Mouse (Mus musculus) MEL (cell line): Measurements from ENCODE around the gene Opa1. TPM values are rescaled to one million over a fixed set of nuclear protein-coding genes. Genes with fewer than 3 reads are reported as not detected.

Experiments used
- DNase-seq: peaks from one replicate; pipeline ENCODE4 v3.0.0; 2011; ENCODE audit warnings: low read depth, low spot score
- H3K27ac ChIP-seq: 2 replicates; pipeline ENCODE4 v1.5.1; 2012; ENCODE audit warnings: low read depth, mild to moderate bottlenecking, control low read depth, low read length, moderate library complexity; ENCODE audit not compliant: control insufficient read depth
- H3K27me3 ChIP-seq, 2 experiments: fragments of 150-350 bp in 1 of 2; sonication (generic) in 1 of 2; 2 replicates each; pipeline ENCODE4 v1.6.1; 2012; ENCODE audit warnings: low read length in 2 of 2, mild to moderate bottlenecking in 2 of 2, improper control_type of control experiment in 1 of 2, moderate library complexity in 1 of 2; ENCODE audit not compliant: insufficient read depth in 2 of 2, control insufficient read depth in 1 of 2
- H3K36me3 ChIP-seq, 2 experiments: 2 replicates each; pipeline ENCODE4 v1.6.1; 2012 to 2014; ENCODE audit warnings: low read length in 2 of 2, improper control_type of control experiment in 1 of 2, inconsistent platforms in 1 of 2, mild to moderate bottlenecking in 1 of 2; ENCODE audit not compliant: insufficient read depth in 2 of 2, control insufficient read depth in 1 of 2
- H3K4me1 ChIP-seq, 2 experiments: fragments of 150-350 bp in 1 of 2; sonication (generic) in 1 of 2; 2 replicates each; pipeline ENCODE4 v1.6.1; 2012; ENCODE audit warnings: low read length in 2 of 2, improper control_type of control experiment in 1 of 2, mild to moderate bottlenecking in 1 of 2; ENCODE audit not compliant: insufficient read depth in 2 of 2, control insufficient read depth in 1 of 2
- H3K4me3 ChIP-seq, 2 experiments: fragments of 150-350 bp in 1 of 2; sonication (generic) in 1 of 2; 2 replicates each; pipeline ENCODE4 v1.5.1; 2012; ENCODE audit warnings: low read depth in 2 of 2, low read length in 2 of 2, mild to moderate bottlenecking in 2 of 2, moderate library complexity in 2 of 2, control low read depth in 1 of 2, improper control_type of control experiment in 1 of 2; ENCODE audit not compliant: control insufficient read depth in 1 of 2, insufficient read depth in 1 of 2
- H3K79me2 ChIP-seq: 2 replicates; pipeline ENCODE4 v1.6.1; 2012; ENCODE audit warnings: mild to moderate bottlenecking, low read length, moderate library complexity; ENCODE audit not compliant: control insufficient read depth, poor library complexity, insufficient read depth
- H3K9ac ChIP-seq: 2 replicates; pipeline ENCODE4 v1.6.1; 2012; ENCODE audit warnings: low read depth, mild to moderate bottlenecking, control low read depth, low read length, moderate library complexity; ENCODE audit not compliant: control insufficient read depth, poor library complexity, severe bottlenecking
- H3K9me3 ChIP-seq: fragments of 150-350 bp; sonication (generic); replicated peaks from 2 replicates; pipeline ENCODE4 v1.6.1; 2012; ENCODE audit warnings: mild to moderate bottlenecking, low read length, improper control_type of control experiment, moderate library complexity; ENCODE audit not compliant: insufficient read depth
- CHD1 ChIP-seq: IDR thresholded peaks from 2 replicates; pipeline ENCODE4 v1.6.1; 2012; ENCODE audit warnings: low read depth, mild to moderate bottlenecking, inconsistent platforms, low read length, improper control_type of control experiment
- ETS1 ChIP-seq: IDR thresholded peaks from 2 replicates; pipeline ENCODE4 v1.6.1; 2012; ENCODE audit warnings: low read depth, mild to moderate bottlenecking, inconsistent platforms, low read length, improper control_type of control experiment, moderate library complexity
- GABPA ChIP-seq: IDR thresholded peaks from 2 replicates; pipeline ENCODE4 v1.6.1; 2012; ENCODE audit warnings: low read depth, mild to moderate bottlenecking, inconsistent platforms, low read length, improper control_type of control experiment, moderate library complexity
- HCFC1 ChIP-seq: IDR thresholded peaks from 2 replicates; pipeline ENCODE4 v1.6.1; 2012; ENCODE audit warnings: low read depth, mild to moderate bottlenecking, inconsistent platforms, low read length, improper control_type of control experiment, moderate library complexity
- KAT2A ChIP-seq: conservative IDR thresholded peaks from 2 replicates; pipeline ENCODE4 v1.6.1; 2012; ENCODE audit warnings: low read depth, low read length, improper control_type of control experiment, inconsistent platforms
- MYC ChIP-seq: IDR thresholded peaks from 2 replicates; pipeline ENCODE4 v1.6.1; 2011; ENCODE audit warnings: low read depth, mild to moderate bottlenecking, low read length, improper control_type of control experiment, moderate library complexity
- NELFE ChIP-seq: IDR thresholded peaks from 2 replicates; pipeline ENCODE4 v1.6.1; 2011; ENCODE audit warnings: low read depth, low read length, improper control_type of control experiment
- NRF1 ChIP-seq: IDR thresholded peaks from 2 replicates; pipeline ENCODE4 v1.6.1; 2014; ENCODE audit warnings: low read depth, mild to moderate bottlenecking, inconsistent platforms, low read length, improper control_type of control experiment, moderate library complexity; ENCODE audit not compliant: poor library complexity, insufficient read depth, severe bottlenecking
- RAD21 ChIP-seq: IDR thresholded peaks from 2 replicates; pipeline ENCODE4 v1.6.1; 2011; ENCODE audit warnings: mild to moderate bottlenecking, low read depth, low read length, improper control_type of control experiment
- RCOR1 ChIP-seq: IDR thresholded peaks from 2 replicates; pipeline ENCODE4 v1.6.1; 2012; ENCODE audit warnings: low read depth, mild to moderate bottlenecking, inconsistent platforms, low read length, improper control_type of control experiment
- SIN3A ChIP-seq: IDR thresholded peaks from 2 replicates; pipeline ENCODE4 v1.6.1; 2012; ENCODE audit warnings: low read length, improper control_type of control experiment, inconsistent platforms
- SMC3 ChIP-seq: IDR thresholded peaks from 2 replicates; pipeline ENCODE4 v1.6.1; 2011; ENCODE audit warnings: low read depth, low read length, improper control_type of control experiment
- TAL1 ChIP-seq: IDR thresholded peaks from 2 replicates; pipeline ENCODE4 v1.6.1; 2012; ENCODE audit warnings: mild to moderate bottlenecking, inconsistent platforms, low read length, moderate library complexity, mixed read lengths
- USF1 ChIP-seq: IDR thresholded peaks from 2 replicates; pipeline ENCODE4 v1.6.1; 2014; ENCODE audit warnings: low read depth, mild to moderate bottlenecking, inconsistent platforms, low read length, improper control_type of control experiment, moderate library complexity
- USF2 ChIP-seq, 2 experiments: IDR thresholded peaks; 2 replicates each; pipeline ENCODE4 v1.6.1; 2011 to 2012; ENCODE audit warnings: improper control_type of control experiment in 2 of 2, low read length in 2 of 2, borderline replicate concordance in 1 of 2, inconsistent platforms in 1 of 2, low read depth in 1 of 2, mild to moderate bottlenecking in 1 of 2; ENCODE audit not compliant: insufficient read depth in 1 of 2
- ZKSCAN1 ChIP-seq: IDR thresholded peaks from 2 replicates; pipeline ENCODE4 v1.6.1; 2012; ENCODE audit warnings: low read depth, mild to moderate bottlenecking, inconsistent platforms, low read length, improper control_type of control experiment, moderate library complexity
- polyA plus RNA-seq, 2 experiments: library from polyadenylated mRNA; stranded (reverse) in 1 of 2; unstranded in 1 of 2; fragments of >175 nt in 1 of 2; fragments of >200 nt in 1 of 2; gene quantifications; 2 replicates each; pipeline versions ENCODE4 v1.2.1 to v1.2.4; 2012; ENCODE audit warnings: low replicate concordance in 2 of 2, low read depth in 1 of 2; ENCODE audit not compliant: insufficient read length in 2 of 2, insufficient read depth in 1 of 2, missing spikeins in 1 of 2
- total RNA-seq: library from RNA; depleted of rRNA; stranded (reverse); fragments of 300-350 nt; gene quantifications from 2 replicates; pipeline ENCODE4 v1.2.3, GENCODE M21; 2012

Gene Opa1
- total and polyA plus RNA-seq, 3 experiments = 43.4 to 56.1 (median 45.6) TPM

DNA sequence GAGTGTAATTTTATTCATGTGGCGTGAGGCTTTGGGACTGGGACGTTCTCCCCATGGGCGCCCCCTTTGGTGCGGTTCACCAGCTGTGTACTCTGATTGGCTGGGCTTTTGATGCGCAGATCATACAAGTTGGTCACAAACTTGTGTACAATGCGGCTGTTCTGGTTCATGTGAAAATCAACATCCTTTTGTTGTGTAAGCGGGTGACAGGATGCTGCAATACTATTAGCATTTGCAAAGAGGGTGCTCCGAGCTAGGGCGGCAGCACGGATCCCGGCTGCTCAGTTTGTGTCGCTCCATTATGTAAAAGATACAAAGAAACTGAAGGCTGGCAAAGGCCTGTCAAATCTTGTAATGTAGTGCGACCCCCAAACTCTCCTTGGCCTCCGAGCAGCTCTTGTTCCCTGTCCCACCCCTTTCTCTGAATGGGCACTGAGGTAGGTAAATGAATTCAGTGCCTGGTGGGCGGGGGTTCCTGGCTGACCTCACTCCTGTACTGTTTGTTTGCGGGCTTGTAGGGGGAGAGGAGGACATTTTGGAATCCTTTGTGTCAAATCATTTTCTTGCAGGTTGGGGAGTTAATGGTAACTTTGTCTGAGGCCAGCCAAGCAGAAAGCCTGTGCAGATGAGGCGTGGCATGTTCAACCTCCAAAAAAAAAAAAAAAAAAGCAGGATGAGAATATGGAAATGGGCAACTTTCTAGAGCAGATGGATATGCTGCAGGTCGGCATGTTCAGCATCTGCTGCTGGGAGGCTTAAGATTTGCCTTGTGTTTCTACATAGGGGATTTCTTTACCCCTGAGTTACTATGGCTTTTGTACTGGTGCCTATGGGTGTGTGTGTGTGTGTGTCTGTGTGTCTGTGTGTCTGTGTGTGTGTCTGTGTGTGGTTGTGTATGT lies 78.8 kb downstream of the Opa1 start:
- H3K79me2 ChIP-seq = no peaks in the 10 kb centered on the region
- H3K36me3 ChIP-seq = no peaks in the 10 kb centered on the region
- no peak overlapping the region for H3K4me3 ChIP-seq
- no peak overlapping the region for H3K27ac ChIP-seq
- no peaks in the 10 kb centered on the region for H3K9me3 ChIP-seq
- H3K27me3 ChIP-seq = no peaks in the 10 kb centered on the region
- H3K9ac ChIP-seq = no peak overlapping the region
- no peak for DNase-seq
- TF ChIP-seq ETS1 = no peak
- TF ChIP-seq SMC3 = no peak
- no peaks in the 10 kb centered on the region for H3K4me1 ChIP-seq

DNA sequence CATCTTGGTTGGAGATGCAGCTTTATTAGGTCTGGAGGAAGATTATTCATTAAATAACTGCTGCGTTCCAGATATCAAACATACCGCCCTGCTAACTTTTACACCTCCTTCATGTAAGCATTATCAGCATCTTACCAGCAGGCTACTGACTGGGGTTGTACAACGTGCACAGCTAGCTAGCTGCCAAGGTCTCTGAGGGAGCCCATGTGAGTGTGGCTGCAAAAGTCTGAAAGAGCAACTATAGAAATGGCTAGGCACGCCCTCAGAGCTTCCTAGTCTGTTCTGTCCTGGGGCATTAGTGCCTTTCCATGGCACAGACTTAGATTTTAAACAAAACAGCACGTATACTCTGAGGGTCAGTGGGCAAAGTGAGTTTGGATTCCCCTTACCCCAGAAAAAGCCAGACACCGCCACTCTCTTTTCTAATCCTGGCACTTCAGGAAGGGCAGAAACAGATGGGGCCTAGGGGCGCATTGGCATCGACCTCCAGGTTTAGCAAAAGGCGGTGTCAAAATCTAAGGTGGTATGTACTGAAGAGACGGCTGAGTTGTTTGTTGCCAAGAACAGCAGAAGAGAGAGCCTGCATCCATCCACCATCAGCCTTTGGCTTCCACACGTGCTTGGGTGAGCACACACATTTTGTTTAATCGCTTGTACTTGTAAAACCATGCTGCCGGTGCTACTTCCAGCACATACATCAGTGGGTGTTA lies 80.1 kb downstream of the Opa1 start:
- no peak for DNase-seq
- H3K4me3 ChIP-seq = no peak overlapping the region
- TF ChIP-seq CHD1 (no peak), TAL1 (no peak), NELFE (no peak), SIN3A (no peak), MYC (no peak), ZKSCAN1 (no peak), RAD21 (no peak), GABPA (no peak), RCOR1 (no peak), HCFC1 (no peak), USF1 (no peak), USF2 (IDR thresholded peaks at IDR 0.05; ENCODE audit: borderline replicate concordance in 1 of 2, insufficient read depth in 1 of 2, low read depth in 1 of 2, low read length in 2 of 2) (no peak), KAT2A (no peak), NRF1 (no peak)
- no peaks in the 10 kb centered on the region for H3K4me1 ChIP-seq
- H3K9ac ChIP-seq = no peak overlapping the region
- H3K9me3 ChIP-seq = no peaks in the 10 kb centered on the region
- H3K27me3 ChIP-seq = no peaks in the 10 kb centered on the region
- no peaks in the 10 kb centered on the region for H3K36me3 ChIP-seq
- no peak overlapping the region for H3K27ac ChIP-seq
- H3K79me2 ChIP-seq = no peaks in the 10 kb centered on the region
